Mouse (Mus musculus) stomach, embryonic 16.5 days (tissue): ENCODE data around the gene Dok3. TPM values are rescaled to one million over a fixed set of nuclear protein-coding genes. Genes with fewer than 3 reads are reported as not detected.

Source experiments
- ATAC-seq: fragments of 200-750 bp; cut with Nextera tagmentation; 2 replicates; pipeline ENCODE4 v1.8.0; 2017; ENCODE audit warnings: moderate number of reproducible peaks, moderate TSS enrichment; ENCODE audit not compliant: insufficient read depth, low FRiP score
- H3K27ac ChIP-seq: fragments of 300-500 bp; sonication (generic); 2 replicates; pipeline ENCODE4 v1.5.1; 2014; ENCODE audit warnings: low read length
- H3K27me3 ChIP-seq: fragments of 300-500 bp; sonication (generic); 2 replicates; pipeline ENCODE4 v1.6.1; 2014; ENCODE audit warnings: low read length, control low read depth, mixed read lengths; ENCODE audit not compliant: control insufficient read depth, insufficient read depth
- H3K36me3 ChIP-seq: fragments of 300-500 bp; sonication (generic); 2 replicates; pipeline ENCODE4 v1.6.1; 2014; ENCODE audit warnings: low read length; ENCODE audit not compliant: control insufficient read depth, insufficient read depth
- H3K4me1 ChIP-seq: fragments of 300-500 bp; sonication (generic); 2 replicates; pipeline ENCODE4 v1.6.1; 2014; ENCODE audit warnings: low read length, control low read depth, mixed read lengths; ENCODE audit not compliant: control insufficient read depth, insufficient read depth
- H3K4me2 ChIP-seq: fragments of 300-500 bp; sonication (generic); 2 replicates; pipeline ENCODE4 v1.6.1; 2014; ENCODE audit warnings: low read depth, low read length, mixed read lengths
- H3K4me3 ChIP-seq: fragments of 300-500 bp; sonication (generic); replicated peaks from 2 replicates; pipeline ENCODE4 v1.5.1; 2014; ENCODE audit warnings: mild to moderate bottlenecking, low read length
- H3K9ac ChIP-seq: fragments of 300-500 bp; sonication (generic); 2 replicates; pipeline ENCODE4 v1.6.1; 2014; ENCODE audit warnings: low read length
- H3K9me3 ChIP-seq: fragments of 300-500 bp; sonication (generic); replicated peaks from 2 replicates; pipeline ENCODE4 v1.6.1; 2016; ENCODE audit warnings: low read length, control low read depth; ENCODE audit not compliant: control insufficient read depth
- WGBS: fragments of 180-500 bp; shearing (Covaris S2); extraction: QIAGEN DNeasy Blood & Tissue Kit; methylation state at CpG from one replicate; pipeline ENCODE4 v1.1.7; 2014; 5-methylcytosine and 5-hydroxymethylcytosine counted together
- polyA plus RNA-seq: library from polyadenylated mRNA; unstranded; fragments of >200 nt; fragmentation: Nextera tagmentation; extraction: Ambion mirVana; gene quantifications from 2 replicates; pipeline ENCODE4 v1.2.1, GENCODE M21; 2015

The Dok3 gene
- polyA plus RNA-seq, 1 experiment from 2014 or later, result 4.9 TPM

- WGBS, result 74% methylated on average over 18 of the region's 18 CpGs
- no peak for ATAC-seq
- no peak overlapping the region for H3K4me2 ChIP-seq
Observed at GRCm38 (mm10) chr13:55527834-55528772, 993 bp downstream of the Dok3 start.

GRCm38 (mm10) chr13:55527212-55527611, 1.9 kb downstream of the Dok3 start:
- 78% methylated on average over 16 of the region's 16 CpGs for WGBS
- H3K4me1 ChIP-seq, result no peaks in the 10 kb centered on the region
- no peak for ATAC-seq
- H3K4me3 ChIP-seq, result no peak overlapping the region
- no peaks in the 10 kb centered on the region for H3K9me3 ChIP-seq
- H3K27ac ChIP-seq, result no peak overlapping the region
- H3K36me3 ChIP-seq, result peaks cover 21% of the 10 kb centered on the region
- H3K27me3 ChIP-seq, result no peaks in the 10 kb centered on the region
- H3K9ac ChIP-seq, result no peak overlapping the region
- no peak overlapping the region for H3K4me2 ChIP-seq

More at GRCm38 (mm10) chr13:55527834-55528772, 993 bp downstream of the Dok3 start:
- Histone ChIP-seq H3K9ac (no peak overlapping the region), H3K36me3 (peaks cover 23% of the 10 kb centered on the region), H3K4me3 (peak overlapping the region; percentile 7; the same call in 1 of the 2 replicates), H3K27ac (no peak overlapping the region), H3K9me3 (no peaks in the 10 kb centered on the region), H3K27me3 (no peaks in the 10 kb centered on the region), H3K4me1 (no peaks in the 10 kb centered on the region)

GRCm38 (mm10) chr13:55525733-55526553, 3.2 kb downstream of the Dok3 start:
- ATAC-seq, result no peak
- Histone ChIP-seq H3K4me3 (no peak overlapping the region), H3K27me3 (no peaks in the 10 kb centered on the region), H3K36me3 (peaks cover 12% of the 10 kb centered on the region), H3K27ac (no peak overlapping the region), H3K4me2 (no peak overlapping the region), H3K9me3 (no peaks in the 10 kb centered on the region), H3K9ac (no peak overlapping the region), H3K4me1 (no peaks in the 10 kb centered on the region)
- 73% methylated on average over 16 of the region's 16 CpGs for WGBS

GRCm38 (mm10) chr13:55523951-55524600, 5.0 kb downstream of the Dok3 start:
- Histone ChIP-seq H3K4me3 (no peak overlapping the region), H3K9me3 (no peaks in the 10 kb centered on the region), H3K4me1 (no peaks in the 10 kb centered on the region), H3K4me2 (no peak overlapping the region), H3K36me3 (no peaks in the 10 kb centered on the region), H3K27me3 (no peaks in the 10 kb centered on the region), H3K27ac (no peak overlapping the region), H3K9ac (no peak overlapping the region)
- no peak for ATAC-seq
- WGBS, result 91% methylated on average over 23 of the region's 23 CpGs

GRCm38 (mm10) chr13:55523278-55523677, 5.8 kb downstream of the Dok3 start:
- 0 out of 2 replicates have a peak, but pooled peaks have one; percentile 8 for ATAC-seq

GRCm38 (mm10) chr13:55522730-55523129, 6.4 kb downstream of the Dok3 start:
- WGBS, result 63% methylated on average over 8 of the region's 8 CpGs

More at GRCm38 (mm10) chr13:55523278-55523677, 5.8 kb downstream of the Dok3 start:
- Histone ChIP-seq H3K9ac (no peak overlapping the region), H3K4me2 (no peak overlapping the region), H3K36me3 (no peaks in the 10 kb centered on the region), H3K4me1 (no peaks in the 10 kb centered on the region), H3K27me3 (no peaks in the 10 kb centered on the region), H3K4me3 (no peak overlapping the region), H3K9me3 (no peaks in the 10 kb centered on the region), H3K27ac (no peak overlapping the region)
- 57% methylated on average over 17 of the region's 17 CpGs for WGBS

GRCm38 (mm10) chr13:55519606-55520005, 9.5 kb downstream of the Dok3 start:
- Histone ChIP-seq H3K4me3 (no peak overlapping the region), H3K4me2 (no peak overlapping the region), H3K27me3 (no peaks in the 10 kb centered on the region), H3K36me3 (no peaks in the 10 kb centered on the region), H3K9me3 (no peaks in the 10 kb centered on the region), H3K9ac (no peak overlapping the region), H3K4me1 (no peaks in the 10 kb centered on the region), H3K27ac (no peak overlapping the region)
- no peak for ATAC-seq
- 66% methylated on average over 4 of the region's 4 CpGs for WGBS

More at GRCm38 (mm10) chr13:55522730-55523129, 6.4 kb downstream of the Dok3 start:
- no peak overlapping the region for H3K4me3 ChIP-seq
- H3K9me3 ChIP-seq, result no peaks in the 10 kb centered on the region
- no peak overlapping the region for H3K9ac ChIP-seq
- H3K4me1 ChIP-seq, result no peaks in the 10 kb centered on the region
- no peaks in the 10 kb centered on the region for H3K36me3 ChIP-seq
- H3K27me3 ChIP-seq, result no peaks in the 10 kb centered on the region
- H3K27ac ChIP-seq, result no peak overlapping the region
- no peak for ATAC-seq
- no peak overlapping the region for H3K4me2 ChIP-seq

- peaks cover 4% of the 10 kb centered on the region for H3K4me1 ChIP-seq
- no peak overlapping the region for H3K4me2 ChIP-seq
- no peak overlapping the region for H3K9ac ChIP-seq
- H3K27me3 ChIP-seq, result no peaks in the 10 kb centered on the region
- H3K4me3 ChIP-seq, result no peak overlapping the region
- no peaks in the 10 kb centered on the region for H3K36me3 ChIP-seq
- WGBS, result 13% methylated on average over 5 of the region's 5 CpGs
- ATAC-seq, result no peak
- no peak overlapping the region for H3K27ac ChIP-seq
- no peaks in the 10 kb centered on the region for H3K9me3 ChIP-seq
Observed at GRCm38 (mm10) chr13:55516955-55517354, 12.1 kb downstream of the Dok3 start.
